Mouse (Mus musculus): ENCODE measurements at regions not wholly inside any gene's neighbourhood (a gene's known extent, or its start where the extent isn't known, plus 50 kb on each side); places are given as distances from the start of the nearest gene placed in this dataset.

GRCm38 (mm10) chr19:59669793-59670192 is 211.6 kb downstream of the Emx2 start:
- H3K4me3 ChIP-seq (ENCODE audit: insufficient read depth, poor library complexity, severe bottlenecking) = no peak overlapping the region
- no peaks in the 10 kb centered on the region for H3K79me2 ChIP-seq (ENCODE audit: control insufficient read depth, insufficient read depth)
- TF ChIP-seq FOSL1 (IDR thresholded peaks at IDR 0.05; ENCODE audit: insufficient read depth, low read length, poor library complexity, severe bottlenecking) (no peak), USF1 (IDR thresholded peaks at IDR 0.05; ENCODE audit: low read depth) (no peak), MYOG (IDR thresholded peaks at IDR 0.05; ENCODE audit: control insufficient read depth, extremely low read depth, insufficient read length) (no peak), MAX (IDR thresholded peaks at IDR 0.05) (no peak), CEBPB (IDR thresholded peaks at IDR 0.05; ENCODE audit: low read depth) (no peak), CTCF (IDR thresholded peaks at IDR 0.05; ENCODE audit: control insufficient read depth, insufficient read depth, insufficient read length) (no peak), MYOD1 (IDR thresholded peaks at IDR 0.05; ENCODE audit: control insufficient read depth, insufficient read length, low read depth) (no peak)
- H3K36me3 ChIP-seq (ENCODE audit: control insufficient read depth, insufficient read depth) = no peaks in the 10 kb centered on the region
- H3K27me3 ChIP-seq (ENCODE audit: control insufficient read depth, insufficient read depth, insufficient read length) = no peaks in the 10 kb centered on the region
- H3K79me3 ChIP-seq (ENCODE audit: low read depth) = no peaks in the 10 kb centered on the region
- H3ac ChIP-seq (ENCODE audit: control insufficient read depth, insufficient read length, low read depth) = no peak overlapping the region

DNA sequence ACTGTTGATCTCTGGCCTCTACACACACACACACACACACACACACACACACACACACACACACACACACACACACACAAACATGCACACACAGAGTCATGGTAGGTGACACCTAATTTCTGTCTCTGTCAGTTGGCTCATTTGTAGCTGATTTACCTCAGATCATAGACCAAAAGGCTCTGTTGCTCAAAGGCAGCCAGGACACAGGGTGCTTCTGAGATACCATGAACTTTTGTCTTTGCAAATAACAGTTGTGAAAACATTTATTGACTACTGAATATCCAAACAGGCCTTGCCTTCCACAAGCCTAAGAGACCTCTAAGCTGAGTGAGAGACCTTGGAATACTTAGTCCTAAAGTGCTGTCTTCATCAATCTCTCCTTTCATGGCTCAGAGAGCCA is 215.4 kb downstream of the Emx2 start:
- Histone ChIP-seq H3K4me3 (ENCODE audit: insufficient read depth, poor library complexity, severe bottlenecking) (no peak overlapping the region), H3K79me3 (ENCODE audit: low read depth) (no peaks in the 10 kb centered on the region), H3K79me2 (ENCODE audit: control insufficient read depth, insufficient read depth) (no peaks in the 10 kb centered on the region), H3K27me3 (ENCODE audit: control insufficient read depth, insufficient read depth, insufficient read length) (no peaks in the 10 kb centered on the region), H3K36me3 (ENCODE audit: control insufficient read depth, insufficient read depth) (no peaks in the 10 kb centered on the region), H3ac (ENCODE audit: control insufficient read depth, insufficient read length, low read depth) (no peak overlapping the region)
- TF ChIP-seq MYOG (IDR thresholded peaks at IDR 0.05; ENCODE audit: control insufficient read depth, extremely low read depth, insufficient read length) (no peak), FOSL1 (IDR thresholded peaks at IDR 0.05; ENCODE audit: insufficient read depth, low read length, poor library complexity, severe bottlenecking) (no peak), MYOD1 (IDR thresholded peaks at IDR 0.05; ENCODE audit: control insufficient read depth, insufficient read length, low read depth) (no peak), CTCF (IDR thresholded peaks at IDR 0.05; ENCODE audit: control insufficient read depth, insufficient read depth, insufficient read length) (no peak), MAX (IDR thresholded peaks at IDR 0.05) (no peak), USF1 (IDR thresholded peaks at IDR 0.05; ENCODE audit: low read depth) (no peak), CEBPB (IDR thresholded peaks at IDR 0.05; ENCODE audit: low read depth) (no peak)

DNA sequence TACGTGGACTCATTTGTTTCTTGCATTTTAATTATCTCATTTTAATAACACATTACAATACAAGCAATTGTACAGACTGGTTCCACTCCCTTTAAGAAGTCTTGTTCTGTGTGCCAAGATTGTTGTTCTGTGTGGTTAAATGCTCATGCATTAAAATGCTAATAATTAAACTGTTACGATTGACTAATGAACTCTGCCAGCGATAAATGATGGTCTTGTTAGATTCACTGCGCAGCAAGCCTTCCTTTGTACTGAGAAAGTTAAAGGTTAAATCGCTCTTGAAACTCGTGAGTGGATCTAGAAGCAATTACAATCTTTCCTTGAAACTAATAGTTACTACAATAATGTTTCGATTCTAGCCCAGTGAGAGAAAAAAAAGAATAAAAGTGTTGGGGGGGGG is 221.0 kb downstream of the Emx2 start:
- Histone ChIP-seq H3ac (ENCODE audit: control insufficient read depth, insufficient read length, low read depth) (no peak overlapping the region), H3K36me3 (ENCODE audit: control insufficient read depth, insufficient read depth) (no peaks in the 10 kb centered on the region), H3K4me3 (ENCODE audit: insufficient read depth, poor library complexity, severe bottlenecking) (no peak overlapping the region), H3K27me3 (ENCODE audit: control insufficient read depth, insufficient read depth, insufficient read length) (no peaks in the 10 kb centered on the region), H3K79me2 (ENCODE audit: control insufficient read depth, insufficient read depth) (no peaks in the 10 kb centered on the region), H3K79me3 (ENCODE audit: low read depth) (no peaks in the 10 kb centered on the region)
- TF ChIP-seq CEBPB (IDR thresholded peaks at IDR 0.05; ENCODE audit: low read depth) = no peak

DNA sequence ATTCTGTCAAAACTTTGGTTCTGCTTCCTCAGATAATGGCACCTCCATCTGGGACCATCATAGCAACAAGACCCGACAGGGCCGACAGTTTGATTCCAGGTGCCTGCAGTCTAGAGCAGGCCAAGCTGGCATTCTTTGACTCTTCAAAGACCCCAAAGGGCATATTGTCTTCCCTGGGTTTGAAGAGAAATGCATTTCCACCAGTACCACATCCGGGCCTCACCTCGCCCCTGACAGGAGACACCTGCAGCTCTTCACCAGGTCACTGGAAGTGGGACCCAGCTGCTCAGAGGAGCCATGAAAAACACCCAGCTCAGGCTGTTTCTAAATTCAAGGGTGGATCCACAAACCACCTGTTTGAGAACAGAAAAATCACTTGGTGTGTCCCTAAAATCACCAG is 222.2 kb downstream of the Emx2 start:
- no peaks in the 10 kb centered on the region for H3K27me3 ChIP-seq (ENCODE audit: control insufficient read depth, insufficient read depth, insufficient read length)
- H3K79me2 ChIP-seq (ENCODE audit: control insufficient read depth, insufficient read depth) = no peaks in the 10 kb centered on the region
- H3K79me3 ChIP-seq (ENCODE audit: low read depth) = no peaks in the 10 kb centered on the region
- no peak overlapping the region for H3K4me3 ChIP-seq (ENCODE audit: insufficient read depth, poor library complexity, severe bottlenecking)
- no peaks in the 10 kb centered on the region for H3K36me3 ChIP-seq (ENCODE audit: control insufficient read depth, insufficient read depth)
- TF ChIP-seq FOSL1 (IDR thresholded peaks at IDR 0.05; ENCODE audit: insufficient read depth, low read length, poor library complexity, severe bottlenecking) (no peak), MAX (IDR thresholded peaks at IDR 0.05) (no peak), USF1 (IDR thresholded peaks at IDR 0.05; ENCODE audit: low read depth) (no peak), CEBPB (IDR thresholded peaks at IDR 0.05; ENCODE audit: low read depth) (no peak), MYOG (IDR thresholded peaks at IDR 0.05; ENCODE audit: control insufficient read depth, extremely low read depth, insufficient read length) (no peak), MYOD1 (IDR thresholded peaks at IDR 0.05; ENCODE audit: control insufficient read depth, insufficient read length, low read depth) (no peak), CTCF (IDR thresholded peaks at IDR 0.05; ENCODE audit: control insufficient read depth, insufficient read depth, insufficient read length) (no peak)
- no peak overlapping the region for H3ac ChIP-seq (ENCODE audit: control insufficient read depth, insufficient read length, low read depth)

DNA sequence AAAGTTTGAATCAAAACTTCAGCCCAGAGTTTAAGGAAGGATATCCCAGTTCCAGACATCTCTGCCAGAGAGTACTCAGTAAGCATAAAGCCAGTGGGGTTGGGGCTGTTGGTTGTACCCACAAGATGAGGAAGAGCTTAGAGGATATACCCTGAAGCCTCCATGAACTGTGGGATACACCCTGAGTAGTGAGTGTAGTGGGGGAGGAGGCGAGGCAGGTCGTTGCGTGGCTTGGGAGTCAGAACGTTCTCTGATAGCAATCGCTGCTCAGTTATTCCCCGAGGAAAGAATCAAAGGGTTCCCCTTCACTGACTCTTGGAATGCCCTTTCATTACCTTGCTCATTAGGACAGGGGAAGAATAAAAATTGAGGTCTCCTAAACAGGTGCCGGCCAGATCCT is 226.1 kb downstream of the Emx2 start:
- H3K4me3 ChIP-seq (ENCODE audit: insufficient read depth, poor library complexity, severe bottlenecking) = no peak overlapping the region
- no peak overlapping the region for H3ac ChIP-seq (ENCODE audit: control insufficient read depth, insufficient read length, low read depth)
- H3K27me3 ChIP-seq (ENCODE audit: control insufficient read depth, insufficient read depth, insufficient read length) = no peaks in the 10 kb centered on the region
- H3K79me3 ChIP-seq (ENCODE audit: low read depth) = no peaks in the 10 kb centered on the region
- no peaks in the 10 kb centered on the region for H3K79me2 ChIP-seq (ENCODE audit: control insufficient read depth, insufficient read depth)
- no peaks in the 10 kb centered on the region for H3K36me3 ChIP-seq (ENCODE audit: control insufficient read depth, insufficient read depth)
- TF ChIP-seq USF1 (IDR thresholded peaks at IDR 0.05; ENCODE audit: low read depth) (no peak), MAX (IDR thresholded peaks at IDR 0.05) (no peak), FOSL1 (IDR thresholded peaks at IDR 0.05; ENCODE audit: insufficient read depth, low read length, poor library complexity, severe bottlenecking) (no peak), CEBPB (IDR thresholded peaks at IDR 0.05; ENCODE audit: low read depth) (no peak), MYOG (IDR thresholded peaks at IDR 0.05; ENCODE audit: control insufficient read depth, extremely low read depth, insufficient read length) (no peak), CTCF (IDR thresholded peaks at IDR 0.05; ENCODE audit: control insufficient read depth, insufficient read depth, insufficient read length) (no peak), MYOD1 (IDR thresholded peaks at IDR 0.05; ENCODE audit: control insufficient read depth, insufficient read length, low read depth) (no peak)

DNA sequence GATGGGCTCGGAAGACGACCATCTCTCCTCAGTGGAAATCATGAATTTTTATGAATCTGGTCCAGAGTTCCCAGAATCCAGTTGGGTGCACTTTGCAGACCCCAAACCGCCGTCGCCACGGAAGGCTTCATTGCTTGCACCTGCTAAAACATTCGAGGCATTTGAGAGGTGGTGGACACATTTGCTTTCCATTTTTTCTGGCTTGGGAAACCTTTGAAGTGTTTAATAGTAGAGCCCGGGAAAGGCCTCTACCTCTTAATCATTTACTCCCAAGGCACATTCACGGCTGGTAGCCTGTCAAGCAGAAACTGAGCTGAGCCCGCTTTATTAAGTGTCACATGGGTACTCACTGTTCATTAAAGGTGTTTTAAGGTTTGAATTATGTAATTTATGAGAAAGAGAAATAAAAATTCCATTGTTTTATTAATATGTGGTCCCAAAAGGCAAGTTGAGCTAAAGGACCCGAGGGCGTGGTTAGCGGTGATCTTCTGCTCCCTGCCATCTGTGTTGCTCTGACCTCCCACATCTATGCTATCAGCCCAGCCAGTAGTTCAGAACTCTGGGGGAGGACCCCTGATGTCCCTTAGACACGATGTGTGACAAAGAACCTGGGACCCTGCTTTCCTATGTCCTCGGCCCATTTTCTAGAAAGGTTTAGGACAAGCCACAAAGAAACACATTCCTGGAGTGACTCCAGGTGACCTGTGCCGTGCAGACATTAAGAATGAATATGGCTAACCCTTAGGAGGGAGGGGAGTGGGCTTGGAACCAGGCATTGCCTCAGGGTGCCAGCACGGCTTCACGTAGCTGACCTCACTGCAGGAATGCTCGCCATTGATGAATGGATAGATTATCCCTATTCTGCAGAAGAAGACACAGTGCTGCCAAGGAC is 227.9 kb downstream of the Emx2 start:
- H3K27me3 ChIP-seq (ENCODE audit: control insufficient read depth, insufficient read depth, insufficient read length) = no peaks in the 10 kb centered on the region
- TF ChIP-seq CEBPB (IDR thresholded peaks at IDR 0.05; ENCODE audit: low read depth) (no peak), USF1 (IDR thresholded peaks at IDR 0.05; ENCODE audit: low read depth) (no peak), FOSL1 (IDR thresholded peaks at IDR 0.05; ENCODE audit: insufficient read depth, low read length, poor library complexity, severe bottlenecking) (no peak), MYOD1 (IDR thresholded peaks at IDR 0.05; ENCODE audit: control insufficient read depth, insufficient read length, low read depth) (no peak), CTCF (IDR thresholded peaks at IDR 0.05; ENCODE audit: control insufficient read depth, insufficient read depth, insufficient read length) (no peak), MYOG (IDR thresholded peaks at IDR 0.05; ENCODE audit: control insufficient read depth, extremely low read depth, insufficient read length) (no peak), MAX (IDR thresholded peaks at IDR 0.05) (no peak)

More for the DNA sequence above, 227.9 kb downstream of the Emx2 start:
- H3K79me3 ChIP-seq (ENCODE audit: low read depth) = no peaks in the 10 kb centered on the region
- H3K4me3 ChIP-seq (ENCODE audit: insufficient read depth, poor library complexity, severe bottlenecking) = no peak overlapping the region
- H3ac ChIP-seq (ENCODE audit: control insufficient read depth, insufficient read length, low read depth) = no peak overlapping the region
- H3K79me2 ChIP-seq (ENCODE audit: control insufficient read depth, insufficient read depth) = no peaks in the 10 kb centered on the region
- H3K36me3 ChIP-seq (ENCODE audit: control insufficient read depth, insufficient read depth) = no peaks in the 10 kb centered on the region
